Mouse (Mus musculus) embryonic facial prominence, embryonic 12.5 days (tissue): ENCODE results near the gene Siglecg. TPM values are rescaled to one million over a fixed set of nuclear protein-coding genes. Genes with fewer than 3 reads are reported as not detected.
A peak's percentile ranks its signal among the peaks of the same experiment; 100 is the strongest.

Experiments
- ATAC-seq: fragments of 200-750 bp; cut with Nextera tagmentation; 2 replicates; pipeline ENCODE4 v1.8.0; 2017; ENCODE audit not compliant: insufficient number of reproducible peaks, insufficient read depth, low FRiP score, low TSS enrichment
- H3K27ac ChIP-seq: fragments of 300-500 bp; sonication (generic); 2 replicates; pipeline ENCODE4 v1.5.1; 2016; ENCODE audit warnings: mild to moderate bottlenecking
- H3K27me3 ChIP-seq: fragments of 300-500 bp; sonication (generic); 2 replicates; pipeline ENCODE4 v1.6.1; 2016; ENCODE audit warnings: mild to moderate bottlenecking, moderate library complexity
- H3K36me3 ChIP-seq: fragments of 300-500 bp; sonication (generic); 2 replicates; pipeline ENCODE4 v1.6.1; 2016; ENCODE audit warnings: mild to moderate bottlenecking
- H3K4me1 ChIP-seq: fragments of 300-500 bp; sonication (generic); 2 replicates; pipeline ENCODE4 v1.6.1; 2016
- H3K4me2 ChIP-seq: fragments of 300-500 bp; sonication (generic); replicated peaks from 2 replicates; pipeline ENCODE4 v1.6.1; 2016; ENCODE audit warnings: mild to moderate bottlenecking, moderate library complexity
- H3K4me3 ChIP-seq: fragments of 300-500 bp; sonication (generic); 2 replicates; pipeline ENCODE4 v1.5.1; 2016; ENCODE audit warnings: mild to moderate bottlenecking
- H3K9ac ChIP-seq: fragments of 300-500 bp; sonication (generic); 2 replicates; pipeline ENCODE4 v1.6.1; 2016; ENCODE audit warnings: mild to moderate bottlenecking, moderate library complexity
- H3K9me3 ChIP-seq: fragments of 300-500 bp; sonication (generic); 2 replicates; pipeline ENCODE4 v1.6.1; 2016; ENCODE audit warnings: mild to moderate bottlenecking, moderate library complexity
- WGBS: fragments of 180-500 bp; shearing (Covaris S2); methylation state at CpG from one replicate; pipeline ENCODE4 v1.1.7; 2016; 5-methylcytosine and 5-hydroxymethylcytosine counted together
- microRNA-seq: library from miRNA; unstranded; fragments of <30 nt; microRNA quantifications from one replicate; pipeline ENCODE4, GENCODE M21; 2017
- polyA plus RNA-seq: library from polyadenylated mRNA; unstranded; fragments of >200 nt; fragmentation: Nextera tagmentation; extraction: Ambion mirVana; gene quantifications from 2 replicates; pipeline ENCODE4 v1.2.1, GENCODE M21; 2016

Siglecg gene
- polyA plus RNA-seq, 1 experiment from 2014 or later: 0.04 TPM

- H3K9me3 ChIP-seq: no peaks in the 10 kb centered on the region
- peaks cover 19% of the 10 kb centered on the region; the same call in 1 of the 2 replicates for H3K27me3 ChIP-seq
- WGBS: 7% methylated on average over 35 of the region's 35 CpGs
- H3K9ac ChIP-seq: no peak overlapping the region; the same call in 1 of the 2 replicates
- no peaks in the 10 kb centered on the region for H3K36me3 ChIP-seq
- H3K27ac ChIP-seq: no peak overlapping the region
- H3K4me1 ChIP-seq: 0 out of 2 replicates have a peak, but pooled peaks cover 4% of the 10 kb centered on the region
- peak overlapping the region; percentile 67 for H3K4me2 ChIP-seq
- no peak; the same call in none of the 2 replicates for ATAC-seq
- H3K4me3 ChIP-seq: peak overlapping the region; percentile 40
Observed at GRCm38 (mm10) chr7:43464864-43465343, 56.9 kb downstream of the Siglecg start.

DNA sequence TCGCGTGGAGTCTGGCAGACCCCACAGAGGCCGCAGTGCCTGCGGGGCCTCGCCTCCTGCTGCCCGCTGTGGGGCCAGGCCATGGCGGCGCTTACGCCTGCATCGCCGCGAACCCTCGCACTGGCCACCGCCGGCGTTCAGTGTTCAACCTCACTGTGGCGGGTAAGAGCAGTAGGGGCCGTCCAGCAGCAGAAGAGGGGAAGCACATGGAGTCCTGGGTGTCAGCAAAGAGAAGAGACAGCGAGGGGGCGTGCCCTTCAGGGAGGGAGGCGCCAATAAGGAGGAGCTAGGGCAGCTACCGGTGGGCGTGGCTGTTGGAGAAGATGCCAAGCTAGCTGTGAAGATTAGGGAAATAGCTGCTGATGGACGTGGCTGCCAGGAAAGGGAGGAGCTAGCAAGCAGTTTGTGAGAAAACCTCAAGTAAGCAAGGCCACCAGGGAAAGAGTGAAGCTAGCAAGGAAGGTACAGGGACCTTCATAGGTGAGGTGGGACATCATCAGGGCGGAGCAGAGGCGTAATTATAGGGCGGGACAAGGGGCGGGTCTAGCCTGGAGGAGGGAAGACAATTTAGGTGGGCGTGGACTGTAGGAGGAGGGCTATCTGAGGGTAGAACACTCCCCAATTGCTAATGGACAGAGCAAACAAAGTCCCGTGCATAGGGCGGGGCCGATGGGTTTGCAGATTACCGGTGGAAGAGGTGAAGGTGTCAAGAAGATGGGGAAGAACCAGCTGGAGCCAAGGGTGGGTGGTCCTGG lies 57.5 kb downstream of the Siglecg start:
- peaks cover 19% of the 10 kb centered on the region; the same call in 1 of the 2 replicates for H3K27me3 ChIP-seq
- ATAC-seq: peak; percentile 83
- H3K9ac ChIP-seq: no peak overlapping the region; the same call in 1 of the 2 replicates
- H3K4me1 ChIP-seq: 0 out of 2 replicates have a peak, but pooled peaks cover 4% of the 10 kb centered on the region
- H3K27ac ChIP-seq: no peak overlapping the region
- H3K4me3 ChIP-seq: peak overlapping the region; percentile 40
- WGBS: under 1% methylated on average over 33 of the region's 33 CpGs
- no peaks in the 10 kb centered on the region for H3K36me3 ChIP-seq
- H3K9me3 ChIP-seq: no peaks in the 10 kb centered on the region
- peak overlapping the region; percentile 67 for H3K4me2 ChIP-seq

DNA sequence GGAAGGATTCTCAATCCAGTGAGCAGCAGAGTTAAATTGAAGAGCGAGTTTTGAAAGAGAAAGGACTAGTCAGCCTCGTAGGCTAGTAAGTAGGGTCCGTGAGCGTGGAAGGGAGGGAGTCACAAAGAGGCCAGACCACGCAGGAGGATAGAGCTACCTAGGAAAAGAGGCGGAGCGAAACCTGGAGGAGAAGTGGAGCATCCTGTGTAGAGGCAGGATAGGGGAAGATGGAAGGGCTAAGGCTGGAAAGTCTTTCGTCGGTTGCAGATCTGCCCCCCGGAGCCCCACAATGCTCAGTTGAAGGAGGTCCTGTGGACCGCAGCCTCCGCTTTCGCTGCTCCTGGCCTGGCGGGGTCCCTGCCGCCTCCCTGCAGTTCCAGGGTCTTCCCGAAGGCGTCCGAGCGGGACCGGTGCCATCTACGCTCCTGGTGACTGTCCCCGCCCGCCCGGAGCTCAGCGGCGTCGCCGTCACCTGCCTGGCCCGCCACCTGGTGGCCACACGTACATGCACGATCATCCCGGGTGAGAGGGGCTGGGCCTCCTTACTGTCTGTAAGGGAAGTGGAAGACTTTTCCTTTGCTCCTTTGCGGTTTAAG lies 58.2 kb downstream of the Siglecg start:
- H3K36me3 ChIP-seq: no peaks in the 10 kb centered on the region
- peak overlapping the region; percentile 40 for H3K4me3 ChIP-seq
- H3K4me2 ChIP-seq: peak overlapping the region; percentile 67
- H3K4me1 ChIP-seq: 0 out of 2 replicates have a peak, but pooled peaks cover 4% of the 10 kb centered on the region
- no peaks in the 10 kb centered on the region for H3K9me3 ChIP-seq
- WGBS: under 1% methylated on average over 32 of the region's 33 CpGs
- peak overlapping the region; percentile 53; the same call in 1 of the 2 replicates for H3K9ac ChIP-seq
- no peak overlapping the region for H3K27ac ChIP-seq
- H3K27me3 ChIP-seq: peaks cover 19% of the 10 kb centered on the region; the same call in 1 of the 2 replicates
- ATAC-seq: peak; percentile 28; the same call in 1 of the 2 replicates

Small RNA genes within 50 kb of the gene (microRNA-seq; reads per million reads assigned to microRNA genes)
- gene Mir7051: 0.54 reads per million

Other genes with a start within 250 kb of the Siglecg start
- 15.5 and 16.1 TPM in 2 replicates for gene Zfp715, start 94.9 kb upstream of the Siglecg start, polyA plus RNA-seq
- 0.10 and 0.37 TPM in 2 replicates for gene Siglecf, start 56.9 kb upstream of the Siglecg start, polyA plus RNA-seq
- 1.9 and 3.9 TPM in 2 replicates for gene Lim2, start 19.5 kb downstream of the Siglecg start, polyA plus RNA-seq
- 0.27 and 0.37 TPM in 2 replicates for gene Nkg7, start 28.9 kb downstream of the Siglecg start, polyA plus RNA-seq
- not detected in 2 replicates for gene Cldnd2, start 32.6 kb downstream of the Siglecg start, polyA plus RNA-seq
- 237 and 240 TPM in 2 replicates for gene Etfb, start 35.9 kb downstream of the Siglecg start, polyA plus RNA-seq
- 0.38 and 0.90 TPM in 2 replicates for gene Gm45233, start 35.9 kb downstream of the Siglecg start, polyA plus RNA-seq
- gene Vsig10l, start 54.9 kb downstream of the Siglecg start, polyA plus RNA-seq: 5.2 and 6.7 TPM in 2 replicates
- 1.9 and 2.0 TPM in 2 replicates for gene Iglon5, start 81.9 kb downstream of the Siglecg start, polyA plus RNA-seq
- gene 4931406B18Rik, start 97.7 kb downstream of the Siglecg start, polyA plus RNA-seq: not detected in 2 replicates
- gene Cd33, start 136.2 kb downstream of the Siglecg start, polyA plus RNA-seq: 0.66 and 1.1 TPM in 2 replicates
- gene Zfp658, start 154.1 kb downstream of the Siglecg start, polyA plus RNA-seq: 6.1 and 6.5 TPM in 2 replicates
- 15.1 and 16.5 TPM in 2 replicates for gene Zfp719, start 171.4 kb downstream of the Siglecg start, polyA plus RNA-seq
- 0.31 and 0.56 TPM in 2 replicates for gene Zfp819, start 199.0 kb downstream of the Siglecg start, polyA plus RNA-seq
- not detected in 2 replicates for gene Ceacam18, start 226.5 kb downstream of the Siglecg start, polyA plus RNA-seq